Mouse (Mus musculus) liver, postnatal 0 days (tissue): ENCODE measurements around the gene Daxx.
"Not testable (repeated sequence)": the region's sequence is repeated elsewhere in the genome, so short reads cannot be mapped to it uniquely, and the experiment has no call there.

ENCODE experiments used
- CTCF ChIP-seq: sonication (generic); IDR thresholded peaks from 2 replicates; pipeline ENCODE4 v1.5.1; 2016; ENCODE audit warnings: antibody characterized with exemption, low read depth
- EP300 ChIP-seq: IDR thresholded peaks from 2 replicates; pipeline ENCODE4 v1.6.1; 2016; ENCODE audit warnings: antibody characterized with exemption, low read depth, mild to moderate bottlenecking

DNA sequence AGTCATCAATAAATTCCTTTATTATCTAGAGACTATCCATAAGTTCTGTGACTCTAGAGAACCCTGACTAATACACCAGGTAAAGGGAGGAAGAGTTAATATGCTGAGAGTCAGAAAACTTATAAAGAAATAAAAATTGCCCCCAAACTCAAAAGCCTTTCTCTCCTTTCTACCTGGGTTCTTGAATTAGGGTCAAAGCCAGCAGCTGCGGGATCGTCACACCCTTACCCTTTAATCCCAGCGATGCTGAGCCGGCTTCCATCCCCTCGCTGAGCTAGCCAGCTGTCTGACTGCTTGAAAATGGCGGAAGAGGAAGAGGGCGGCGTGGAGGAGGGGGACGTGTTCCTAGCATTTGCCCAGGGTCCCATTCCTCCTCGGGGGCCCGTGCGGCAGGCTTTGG is 35.7 kb upstream of the Daxx start, which contains the start of gene Gm7029:
- TF ChIP-seq CTCF, EP300: not testable (repeated sequence)
